Mouse (Mus musculus) thymus, adult 2 months (tissue): ENCODE data around the gene Duox1. TPM values are rescaled to one million over a fixed set of nuclear protein-coding genes. Genes with fewer than 3 reads are reported as not detected.

Experiments
- DNase-seq: peaks from one replicate; pipeline ENCODE4 v3.0.0; 2021
- H3K27ac ChIP-seq: fragments of 200-500 bp; 2 replicates; pipeline ENCODE4 v1.5.1; 2012; ENCODE audit warnings: low read length, control low read depth; ENCODE audit not compliant: control insufficient read depth, insufficient read depth
- H3K27me3 ChIP-seq: fragments of 200-500 bp; 2 replicates; pipeline ENCODE4 v1.6.1; 2012; ENCODE audit warnings: mild to moderate bottlenecking, low read length, moderate library complexity, mixed read lengths; ENCODE audit not compliant: control insufficient read depth, insufficient read depth
- H3K36me3 ChIP-seq: fragments of 200-500 bp; 2 replicates; pipeline ENCODE4 v1.6.1; 2012; ENCODE audit warnings: mild to moderate bottlenecking, low read length, moderate library complexity; ENCODE audit not compliant: control insufficient read depth, insufficient read depth
- H3K4me1 ChIP-seq: fragments of 200-500 bp; replicated peaks from 2 replicates; pipeline ENCODE4 v1.6.1; 2012; ENCODE audit warnings: low read length; ENCODE audit not compliant: control insufficient read depth, insufficient read depth
- H3K4me3 ChIP-seq: fragments of 200-500 bp; 2 replicates; pipeline ENCODE4 v1.5.1; 2012; ENCODE audit warnings: mild to moderate bottlenecking, low read length, control low read depth, moderate library complexity; ENCODE audit not compliant: control insufficient read depth, insufficient read depth
- CTCF ChIP-seq: fragments of 200-500 bp; IDR thresholded peaks from 2 replicates; pipeline ENCODE4 v1.5.1; 2012; ENCODE audit warnings: mild to moderate bottlenecking, control low read depth, low read length, moderate library complexity, borderline replicate concordance; ENCODE audit not compliant: control insufficient read depth, poor library complexity, insufficient read depth; ENCODE audit errors: extremely low read depth
- POLR2A ChIP-seq: fragments of 200-500 bp; IDR thresholded peaks from 2 replicates; pipeline ENCODE4 v1.6.1; 2012; ENCODE audit warnings: mild to moderate bottlenecking, low read length, control low read depth, moderate library complexity; ENCODE audit not compliant: control insufficient read depth, poor library complexity, insufficient read depth; ENCODE audit errors: extremely low read depth
- WGBS: fragments of 180-500 bp; shearing (Covaris S2); methylation state at CpG from one replicate; pipeline ENCODE4 v1.1.7; 2018; 5-methylcytosine and 5-hydroxymethylcytosine counted together
- polyA plus RNA-seq: library from polyadenylated mRNA; depleted of rRNA; stranded (reverse); fragments of >200 nt; gene quantifications from 2 replicates; pipeline ENCODE4 v1.2.3, GENCODE M21; 2012

Duox1 gene
- polyA plus RNA-seq, 1 experiment: 0.26 TPM

DNA sequence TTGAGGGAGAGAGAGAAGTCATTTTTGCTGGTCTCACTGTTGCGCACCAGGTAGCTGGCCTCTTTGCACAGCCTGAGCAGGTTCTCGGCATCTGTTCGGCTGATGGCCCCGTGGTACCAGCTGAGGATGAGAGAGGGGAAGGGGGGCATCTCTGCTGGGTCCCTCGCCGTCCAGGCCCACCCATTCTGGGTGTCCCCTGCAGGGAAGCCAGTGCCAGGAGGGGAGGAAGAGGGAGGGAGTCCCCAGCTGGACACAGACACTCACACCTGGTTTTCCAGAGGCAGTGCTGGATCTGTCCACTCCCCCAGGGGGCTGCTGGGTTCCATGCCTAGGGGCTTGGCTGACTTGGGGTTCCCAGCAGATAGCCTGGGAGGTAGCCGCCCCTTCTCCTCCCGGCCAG, 38.3 kb downstream of the Duox1 start:
- TF ChIP-seq POLR2A: no peak
- Histone ChIP-seq H3K36me3 (peaks cover 5% of the 10 kb centered on the region; the same call in 1 of the 2 replicates), H3K27ac (no peak overlapping the region), H3K27me3 (no peaks in the 10 kb centered on the region), H3K4me3 (no peak overlapping the region), H3K4me1 (peaks cover 27% of the 10 kb centered on the region)
- 96% methylated on average over 8 of the region's 8 CpGs for WGBS
- no peak for DNase-seq

DNA sequence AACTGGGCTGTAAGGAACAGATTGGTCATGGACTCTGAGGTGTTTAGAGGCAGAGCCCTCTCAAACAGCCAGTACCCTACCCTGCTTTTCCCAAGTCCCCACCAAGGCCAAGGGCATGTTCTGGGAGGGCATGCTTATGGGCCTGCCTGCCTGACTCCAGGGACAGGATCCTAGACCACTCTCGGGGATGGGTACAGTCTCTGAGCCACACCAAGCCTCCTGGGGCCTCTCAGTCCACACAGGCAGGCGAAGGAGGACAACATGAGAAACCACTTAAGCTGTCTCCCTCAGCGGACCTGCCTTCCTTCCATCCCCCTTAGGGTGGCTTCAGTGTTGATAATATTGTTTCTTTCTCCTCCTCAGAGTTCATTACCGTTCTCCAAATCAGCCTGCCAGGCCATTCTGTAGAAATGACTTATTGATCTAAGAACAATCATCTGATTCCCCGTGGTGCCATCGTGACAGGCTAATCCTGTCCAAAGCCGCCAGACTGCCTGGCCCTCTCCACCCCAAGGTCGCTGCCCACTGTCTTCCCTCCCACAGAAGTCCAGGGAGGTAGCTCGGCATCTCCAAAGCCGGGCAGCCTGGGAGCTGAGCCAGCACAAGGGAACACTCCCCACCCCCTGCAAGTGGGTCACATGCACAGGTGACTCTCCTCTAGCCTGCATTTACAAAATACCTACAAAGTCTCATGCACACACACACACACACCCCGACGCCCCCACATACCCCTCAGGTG, 38.9 kb downstream of the Duox1 start:
- 88% methylated on average over 12 of the region's 12 CpGs for WGBS
- TF ChIP-seq CTCF (no peak), POLR2A (no peak)
- DNase-seq: no peak

DNA sequence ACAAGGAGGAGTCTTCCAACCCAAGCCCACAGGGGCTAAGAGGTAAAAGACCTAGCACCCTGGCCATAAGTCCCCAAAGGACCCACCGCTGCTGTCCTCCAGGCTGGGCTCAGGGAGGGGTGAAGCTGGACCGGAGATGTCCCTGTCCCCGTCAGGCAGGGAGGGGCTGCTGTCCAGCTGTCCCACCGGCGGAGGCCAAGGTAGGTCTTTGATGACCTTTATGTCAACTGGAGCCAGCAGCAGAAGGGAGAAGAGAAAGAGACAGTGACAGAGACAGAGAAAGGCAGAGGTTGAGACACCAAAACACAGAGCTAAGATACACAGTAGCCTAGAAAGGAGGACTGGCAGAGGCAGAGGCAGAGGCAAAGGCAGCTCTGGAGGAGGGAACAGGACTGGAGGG, 39.9 kb downstream of the Duox1 start:
- Histone ChIP-seq H3K36me3 (peaks cover 5% of the 10 kb centered on the region; the same call in 1 of the 2 replicates), H3K4me1 (peaks cover 26% of the 10 kb centered on the region), H3K27me3 (no peaks in the 10 kb centered on the region), H3K4me3 (no peak overlapping the region), H3K27ac (no peak overlapping the region)
- no peak for DNase-seq
- TF ChIP-seq CTCF: no peak
- TF ChIP-seq POLR2A: no peak
- WGBS: over 99% methylated on average over 5 of the region's 5 CpGs

More for the DNA sequence above, 38.9 kb downstream of the Duox1 start:
- H3K36me3 ChIP-seq: peaks cover 5% of the 10 kb centered on the region; the same call in 1 of the 2 replicates
- H3K4me1 ChIP-seq: peaks cover 22% of the 10 kb centered on the region
- no peaks in the 10 kb centered on the region for H3K27me3 ChIP-seq
- no peak overlapping the region for H3K4me3 ChIP-seq
- no peak overlapping the region for H3K27ac ChIP-seq

DNA sequence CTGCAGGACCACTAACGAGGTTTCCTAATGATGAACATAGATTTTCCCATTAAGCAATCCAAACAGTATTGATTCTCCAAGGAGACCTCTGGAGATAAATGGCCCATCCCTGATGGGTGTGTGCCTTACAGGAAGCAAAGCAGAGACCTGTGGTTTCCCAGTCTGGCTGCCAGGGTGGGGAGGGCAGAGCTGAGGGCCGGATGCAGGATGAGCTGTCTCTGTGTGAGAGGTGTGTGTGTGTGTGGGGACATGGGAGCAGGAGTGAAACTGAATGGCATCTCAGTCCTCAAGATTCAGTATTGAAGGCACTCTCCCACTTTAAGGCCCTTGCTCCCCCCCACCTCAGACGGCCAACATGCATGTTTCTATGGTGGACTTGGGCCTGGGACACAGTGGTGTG, 40.7 kb downstream of the Duox1 start:
- no peaks in the 10 kb centered on the region for H3K27me3 ChIP-seq
- WGBS: 66% methylated on average over 3 of the region's 3 CpGs
- no peak overlapping the region for H3K27ac ChIP-seq
- H3K4me3 ChIP-seq: no peak overlapping the region
- H3K4me1 ChIP-seq: peaks cover 34% of the 10 kb centered on the region
- peaks cover 5% of the 10 kb centered on the region; the same call in 1 of the 2 replicates for H3K36me3 ChIP-seq
- no peak for TF ChIP-seq CTCF
- TF ChIP-seq POLR2A: no peak
- no peak for DNase-seq

DNA sequence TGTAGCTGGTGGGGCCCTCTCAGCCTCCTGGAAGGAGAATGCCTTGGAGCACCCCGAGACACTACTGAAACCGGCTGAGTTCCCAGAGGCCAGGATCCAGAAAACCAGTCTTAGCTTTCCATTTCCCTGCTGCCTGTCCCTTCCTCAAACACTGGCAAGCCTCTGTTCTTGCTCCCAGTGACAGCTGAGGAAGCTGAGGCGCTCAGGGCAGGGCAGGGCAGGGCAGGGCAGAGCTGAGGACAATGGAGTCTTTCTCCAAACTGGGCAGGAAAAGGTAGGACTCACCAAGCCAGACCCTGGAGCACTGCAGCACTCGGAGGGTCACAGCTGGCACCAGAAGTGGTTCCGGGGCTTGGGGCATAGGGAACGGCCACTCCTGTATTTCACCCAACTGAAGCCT, 44.8 kb downstream of the Duox1 start:
- TF ChIP-seq POLR2A: no peak
- Histone ChIP-seq H3K4me1 (peaks cover 40% of the 10 kb centered on the region), H3K4me3 (no peak overlapping the region), H3K27me3 (no peaks in the 10 kb centered on the region), H3K36me3 (peaks cover 5% of the 10 kb centered on the region; the same call in 1 of the 2 replicates), H3K27ac (no peak overlapping the region)
- WGBS: 90% methylated on average over 6 of the region's 6 CpGs
- DNase-seq: no peak

DNA sequence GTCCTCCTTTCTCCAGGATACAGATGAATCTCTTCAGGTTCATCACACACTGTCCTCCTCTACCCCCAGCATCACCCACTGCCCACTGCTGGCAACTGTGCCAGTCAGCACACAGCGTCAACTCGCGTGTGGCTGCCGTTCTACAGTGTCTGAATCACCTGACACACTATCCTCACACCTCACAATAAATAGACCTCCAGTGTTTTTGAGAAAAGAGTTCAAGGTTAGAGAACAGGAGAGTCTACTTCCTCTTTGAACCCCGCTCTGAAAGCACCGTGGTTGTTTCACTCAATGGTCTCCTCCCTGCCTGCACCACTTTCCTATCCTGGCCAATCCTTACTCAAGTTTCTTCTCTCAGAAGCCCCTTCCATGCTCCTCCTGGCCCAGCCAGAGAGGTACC, 45.7 kb downstream of the Duox1 start:
- TF ChIP-seq POLR2A (no peak), CTCF (no peak)
- WGBS: 19% methylated on average over 6 of the region's 6 CpGs
- H3K4me1 ChIP-seq: peaks cover 35% of the 10 kb centered on the region
- DNase-seq: no peak
- H3K27me3 ChIP-seq: no peaks in the 10 kb centered on the region
- H3K36me3 ChIP-seq: peaks cover 5% of the 10 kb centered on the region; the same call in 1 of the 2 replicates
- no peak overlapping the region for H3K4me3 ChIP-seq
- H3K27ac ChIP-seq: peak overlapping the region; percentile 50; the same call in 1 of the 2 replicates
